Comparison of ENCODE assay signal across 8 mouse cellular contexts in genomic region chr17:74265156-74265505, GRCm38 (mm10). TPM values are rescaled to one million over a fixed set of nuclear protein-coding genes. Genes with fewer than 3 reads are reported as not detected.
DNase-seq lines count a peak whose midpoint lies in the region; ATAC-seq lines count a peak whose summit lies in the region.

No protein-coding gene starts in this region.

- H3K27ac ChIP-seq in forebrain, embryonic 13.5 days = peak overlapping the region; percentile 41
- peak overlapping the region; percentile 54; the same call in 1 of the 2 replicates for H3K27ac ChIP-seq in intestine, embryonic 15.5 days

- no peaks in the 10 kb centered on the region for H3K36me3 ChIP-seq in forebrain, embryonic 13.5 days (ENCODE audit: poor library complexity, severe bottlenecking)
- no peaks in the 10 kb centered on the region for H3K36me3 ChIP-seq in intestine, embryonic 15.5 days

- 13% methylated on average over 5 of the region's 5 CpGs for WGBS in forebrain, embryonic 13.5 days
- 21% methylated on average over 5 of the region's 5 CpGs for WGBS in intestine, embryonic 15.5 days

- ATAC-seq in forebrain, embryonic 13.5 days = peak; percentile 69
- ATAC-seq in intestine, embryonic 15.5 days = peak; percentile 60

- H3K4me2 ChIP-seq in forebrain, embryonic 13.5 days = 0 out of 2 replicates have a peak overlapping the region, but pooled peaks have one; percentile 10
- no peak overlapping the region for H3K4me2 ChIP-seq in intestine, embryonic 15.5 days (replicated peaks)

- no peaks in the 10 kb centered on the region for H3K27me3 ChIP-seq in forebrain, embryonic 13.5 days
- no peaks in the 10 kb centered on the region for H3K27me3 ChIP-seq in intestine, embryonic 15.5 days (replicated peaks)

- peak; percentile 12 for DNase-seq in left cerebral cortex, postnatal 4 days
- DNase-seq in left cerebral cortex, postnatal 36 days (ENCODE audit: low spot score in 2 of 2) = no peak
- DNase-seq in neural tube, embryonic 10.5 days (ENCODE audit: extremely low spot score, low spot score) = peak; percentile 18
- DNase-seq in spleen, adult 12 weeks (ENCODE audit: low spot score) = no peak
- no peak for DNase-seq in cerebellum, adult 11-12 months
- no peak for DNase-seq in urinary bladder, postnatal 36 days (ENCODE audit: low spot score in 2 of 2)

- intact Hi-C loops in left cerebral cortex, postnatal 4 days (cut with DNase I) = no loop called here
- intact Hi-C loops in left cerebral cortex, postnatal 36 days (cut with DNase I) = no loop called here

- H3K4me3 ChIP-seq in forebrain, embryonic 13.5 days = no peak overlapping the region
- no peak overlapping the region for H3K4me3 ChIP-seq in intestine, embryonic 15.5 days (replicated peaks)

- no peaks in the 10 kb centered on the region for H3K9me3 ChIP-seq in forebrain, embryonic 13.5 days (replicated peaks)
- H3K9me3 ChIP-seq in intestine, embryonic 15.5 days = no peaks in the 10 kb centered on the region

- H3K9ac ChIP-seq in forebrain, embryonic 13.5 days = 0 out of 2 replicates have a peak overlapping the region, but pooled peaks have one; percentile 14
- H3K9ac ChIP-seq in intestine, embryonic 15.5 days = no peak overlapping the region

- peaks cover 16% of the 10 kb centered on the region for H3K4me1 ChIP-seq in forebrain, embryonic 13.5 days
- H3K4me1 ChIP-seq in intestine, embryonic 15.5 days (replicated peaks) = peaks cover 17% of the 10 kb centered on the region

RNA-seq across cellular contexts. Expression of gene Memo1, which starts 30.2 kb away (rescaled TPM):
- total RNA-seq in left cerebral cortex, postnatal 4 days (2021) = 10 to 100 TPM; 72.2 to 80.8 TPM
- 10 to 100 TPM; 38.0 to 53.5 TPM for total RNA-seq in left cerebral cortex, postnatal 36 days (2021)
- polyA plus RNA-seq in forebrain, embryonic 13.5 days (2015; fragmentation: Nextera tagmentation; extraction: Ambion mirVana) = 73.5 and 81.0 TPM in 2 replicates
- polyA plus RNA-seq in intestine, embryonic 15.5 days (2015; fragmentation: Nextera tagmentation; extraction: Ambion mirVana) = 73.1 and 75.9 TPM in 2 replicates

RNA-seq across cellular contexts. Expression of gene Dpy30, which starts 58.6 kb away (rescaled TPM):
- total RNA-seq in left cerebral cortex, postnatal 4 days (2021) = 10 to 100 TPM; 73.7 to 74.0 TPM
- 10 to 100 TPM; 42.1 to 43.4 TPM for total RNA-seq in left cerebral cortex, postnatal 36 days (2021)
- 255 and 275 TPM in 2 replicates for polyA plus RNA-seq in forebrain, embryonic 13.5 days (2015; fragmentation: Nextera tagmentation; extraction: Ambion mirVana)
- polyA plus RNA-seq in intestine, embryonic 15.5 days (2015; fragmentation: Nextera tagmentation; extraction: Ambion mirVana) = 257 and 282 TPM in 2 replicates

Comparison
In these comparisons a context has a peak if more than half of its experiments do, and no peak if none do; other contexts are left out.
1. DNase-seq: peak in left cerebral cortex, postnatal 4 days (single experiment) and neural tube, embryonic 10.5 days (single experiment); none in left cerebral cortex, postnatal 36 days (0 of 2), spleen, adult 12 weeks (single experiment), cerebellum, adult 11-12 months (single experiment) and urinary bladder, postnatal 36 days (0 of 2).